Mouse (Mus musculus): ENCODE measurements around the gene Dcst2. TPM values are rescaled to one million over a fixed set of nuclear protein-coding genes. Genes with fewer than 3 reads are reported as not detected.

The Dcst2 gene
- total and polyA plus RNA-seq, 2 experiments from 2014 or later: 0.51 TPM; not detected in 1

DNA sequence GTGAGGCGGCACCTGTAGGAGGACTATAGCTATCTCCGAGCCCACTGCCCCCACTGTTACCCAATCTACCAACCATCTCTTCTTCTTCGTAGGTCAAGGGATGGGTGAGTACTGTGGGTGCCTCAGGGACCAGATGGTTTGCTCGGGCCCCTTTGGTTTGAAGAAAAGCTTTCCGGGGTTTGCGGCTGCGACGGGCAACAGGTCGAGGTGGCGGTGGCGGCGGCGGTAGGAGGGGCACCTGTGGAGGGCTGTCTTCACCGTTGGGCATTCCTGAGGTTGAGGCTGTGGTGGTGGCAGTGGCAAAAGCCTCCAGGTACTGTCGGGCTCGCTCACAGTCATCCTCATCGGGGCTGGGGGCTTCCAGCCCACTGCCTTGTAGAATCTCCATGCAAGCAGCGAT, 18.9 kb downstream of the Dcst2 start:
- no peaks in the 10 kb centered on the region for H3K27me3 ChIP-seq (ENCODE audit: insufficient read depth, low read length)
- H3K27ac ChIP-seq (ENCODE audit: low read depth, low read length): no peak overlapping the region
- no peak overlapping the region for H3K4me3 ChIP-seq (ENCODE audit: low read depth, low read length)
- H3K4me2 ChIP-seq (ENCODE audit: low read depth, low read length, poor library complexity, severe bottlenecking): no peak overlapping the region
- TF ChIP-seq CTCF (IDR thresholded peaks at IDR 0.05): no peak
- WGBS: 93% methylated on average over 18 of the region's 18 CpGs
- no peaks in the 10 kb centered on the region for H3K36me3 ChIP-seq (ENCODE audit: insufficient read depth, low read length)
- no peaks in the 10 kb centered on the region for H3K9me3 ChIP-seq (ENCODE audit: low read length)
- H3K9ac ChIP-seq (replicated peaks; ENCODE audit: low read length, poor library complexity, severe bottlenecking): no peak overlapping the region
- no peaks in the 10 kb centered on the region for H3K4me1 ChIP-seq (ENCODE audit: insufficient read depth, low read length)
- DNase-seq (ENCODE audit: low spot score) (no peak), ATAC-seq (ENCODE audit: low FRiP score) (no peak)

DNA sequence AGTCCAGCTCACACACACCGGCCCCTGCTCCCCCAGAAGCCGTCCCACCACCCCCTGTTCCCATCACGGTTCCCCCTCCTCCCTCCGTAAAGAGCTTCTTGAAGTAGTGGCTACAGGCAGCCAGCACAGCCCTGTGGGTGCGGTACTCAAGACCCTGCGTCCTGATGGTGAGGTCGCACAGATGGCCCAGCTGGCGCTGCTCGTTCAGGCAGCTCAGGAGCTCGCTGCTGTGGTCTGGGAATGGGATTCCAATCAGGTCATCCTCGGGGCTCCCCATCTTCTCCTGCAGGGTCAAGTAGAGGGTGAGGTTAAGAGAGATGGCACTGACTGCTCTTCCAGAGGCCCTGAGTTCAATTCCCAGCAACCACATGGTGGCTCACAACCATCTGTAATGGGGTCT, 19.5 kb downstream of the Dcst2 start:
- no peak overlapping the region for H3K4me3 ChIP-seq (ENCODE audit: low read depth, low read length)
- TF ChIP-seq CTCF (IDR thresholded peaks at IDR 0.05): no peak
- H3K27me3 ChIP-seq (ENCODE audit: insufficient read depth, low read length): no peaks in the 10 kb centered on the region
- H3K36me3 ChIP-seq (ENCODE audit: insufficient read depth, low read length): no peaks in the 10 kb centered on the region
- no peaks in the 10 kb centered on the region for H3K4me1 ChIP-seq (ENCODE audit: insufficient read depth, low read length)
- H3K9ac ChIP-seq (replicated peaks; ENCODE audit: low read length, poor library complexity, severe bottlenecking): no peak overlapping the region
- ATAC-seq (ENCODE audit: low FRiP score) (no peak), DNase-seq (ENCODE audit: low spot score) (no peak)
- H3K27ac ChIP-seq (ENCODE audit: low read depth, low read length): no peak overlapping the region
- H3K9me3 ChIP-seq (ENCODE audit: low read length): no peaks in the 10 kb centered on the region
- no peak overlapping the region for H3K4me2 ChIP-seq (ENCODE audit: low read depth, low read length, poor library complexity, severe bottlenecking)
- 86% methylated on average over 11 of the region's 11 CpGs for WGBS

DNA sequence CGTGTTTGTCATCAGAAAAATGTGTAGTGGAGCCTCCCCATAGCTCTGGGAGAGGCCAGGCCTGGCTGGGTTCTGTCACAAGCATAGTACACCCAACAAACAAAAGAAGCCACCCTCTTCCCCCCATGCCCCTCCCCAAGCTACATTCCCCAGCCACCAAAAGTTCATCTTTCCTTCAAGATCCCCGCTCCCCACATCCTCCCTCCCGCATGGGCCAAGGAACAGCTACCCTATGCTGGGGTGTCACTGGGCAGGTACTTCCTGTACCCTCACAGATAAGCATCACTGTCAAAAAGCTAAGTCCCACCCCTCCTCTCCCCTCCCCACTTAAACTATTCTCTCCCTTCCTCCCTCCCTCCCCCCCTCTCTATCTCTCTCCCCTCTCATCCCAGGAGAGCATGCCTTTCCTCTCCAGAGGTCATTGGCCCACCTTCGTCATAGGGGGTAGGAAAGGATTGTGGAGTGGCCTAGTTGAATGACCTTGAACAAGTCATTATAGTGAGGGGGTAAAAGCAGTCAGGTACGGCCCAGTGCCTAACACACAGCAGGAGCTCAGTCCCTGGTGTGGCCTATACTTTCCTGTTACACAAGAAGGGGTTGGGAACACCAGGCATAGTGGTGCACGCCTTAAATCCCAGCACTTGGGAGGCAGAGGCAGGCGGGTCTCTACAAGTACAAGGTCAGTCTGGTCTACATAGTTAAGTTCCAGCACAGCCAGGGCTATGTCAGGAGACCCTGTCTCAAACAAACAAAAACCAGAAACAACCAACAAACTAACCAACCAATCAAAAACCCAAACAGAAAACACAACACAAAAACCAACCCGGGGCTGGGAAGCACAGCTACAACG, 20.5 kb downstream of the Dcst2 start:
- ATAC-seq (ENCODE audit: low FRiP score) (no peak), DNase-seq (ENCODE audit: low spot score) (no peak)
- H3K9me3 ChIP-seq (ENCODE audit: low read length): no peaks in the 10 kb centered on the region
- H3K4me1 ChIP-seq (ENCODE audit: insufficient read depth, low read length): no peaks in the 10 kb centered on the region
- H3K36me3 ChIP-seq (ENCODE audit: insufficient read depth, low read length): no peaks in the 10 kb centered on the region
- no peak overlapping the region for H3K27ac ChIP-seq (ENCODE audit: low read depth, low read length)
- no peak overlapping the region for H3K9ac ChIP-seq (replicated peaks; ENCODE audit: low read length, poor library complexity, severe bottlenecking)
- H3K4me2 ChIP-seq (ENCODE audit: low read depth, low read length, poor library complexity, severe bottlenecking): no peak overlapping the region
- WGBS: 86% methylated on average over 9 of the region's 9 CpGs
- no peak overlapping the region for H3K4me3 ChIP-seq (ENCODE audit: low read depth, low read length)
- no peaks in the 10 kb centered on the region for H3K27me3 ChIP-seq (ENCODE audit: insufficient read depth, low read length)
- no peak for TF ChIP-seq CTCF (IDR thresholded peaks at IDR 0.05)

DNA sequence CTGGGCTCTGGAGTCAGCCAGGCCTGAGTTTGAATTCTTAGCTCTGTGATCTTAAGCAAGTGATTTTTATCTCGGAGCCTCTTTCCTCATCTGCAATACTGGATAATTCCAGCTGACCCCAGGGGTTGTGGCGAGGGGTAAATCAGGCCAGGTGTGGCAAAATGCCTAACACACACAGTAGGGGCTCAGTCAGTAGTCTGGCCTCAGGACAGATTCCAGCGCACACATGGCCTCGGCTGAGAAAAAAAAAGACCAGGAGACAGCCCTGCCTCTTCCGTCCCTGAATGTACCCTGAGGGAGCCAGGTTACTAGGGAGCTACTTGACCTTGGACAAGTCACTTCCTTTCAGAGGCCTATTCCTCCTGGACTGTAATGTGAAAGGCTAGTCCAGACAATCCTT, 21.2 kb downstream of the Dcst2 start:
- Histone ChIP-seq H3K4me3 (ENCODE audit: low read depth, low read length) (no peak overlapping the region), H3K4me2 (ENCODE audit: low read depth, low read length, poor library complexity, severe bottlenecking) (no peak overlapping the region), H3K9ac (replicated peaks; ENCODE audit: low read length, poor library complexity, severe bottlenecking) (no peak overlapping the region), H3K9me3 (ENCODE audit: low read length) (no peaks in the 10 kb centered on the region), H3K27me3 (ENCODE audit: insufficient read depth, low read length) (no peaks in the 10 kb centered on the region), H3K36me3 (ENCODE audit: insufficient read depth, low read length) (no peaks in the 10 kb centered on the region), H3K27ac (ENCODE audit: low read depth, low read length) (no peak overlapping the region), H3K4me1 (ENCODE audit: insufficient read depth, low read length) (no peaks in the 10 kb centered on the region)
- DNase-seq (ENCODE audit: low spot score): no peak
- 81% methylated on average over 5 of the region's 5 CpGs for WGBS
- no peak for ATAC-seq (ENCODE audit: low FRiP score)
- TF ChIP-seq CTCF (IDR thresholded peaks at IDR 0.05): no peak

DNA sequence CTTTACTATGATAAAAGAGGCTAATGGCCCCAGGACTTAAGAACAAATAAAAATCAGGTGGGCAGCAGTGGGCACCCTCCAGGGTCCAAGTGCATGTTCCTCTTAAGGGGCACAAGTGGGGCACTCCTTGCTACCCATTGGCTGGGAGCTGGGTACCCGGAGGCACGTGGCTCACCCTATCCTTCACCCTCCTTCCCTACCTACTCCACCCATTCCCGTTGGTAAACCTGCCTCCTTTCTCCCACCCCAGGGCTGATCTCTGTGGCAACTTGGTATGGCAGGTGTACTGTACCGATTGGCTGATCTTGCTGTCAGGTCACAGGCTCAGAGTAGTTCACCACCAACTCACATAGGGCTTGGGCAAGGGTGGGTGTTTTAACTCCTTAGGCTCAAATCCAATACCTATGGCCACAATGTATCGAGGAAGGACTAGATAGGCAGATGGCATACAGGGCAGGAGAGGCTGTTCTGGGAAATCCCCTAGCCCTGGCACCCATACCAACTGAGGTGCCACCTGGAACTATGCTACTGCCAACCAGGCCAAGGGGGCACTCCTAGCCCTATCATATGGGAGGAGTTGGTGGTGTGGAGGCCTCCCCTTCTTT, 22.0 kb downstream of the Dcst2 start:
- ATAC-seq (ENCODE audit: low FRiP score): no peak
- H3K4me1 ChIP-seq (ENCODE audit: insufficient read depth, low read length): no peaks in the 10 kb centered on the region; the same call in 1 of the 2 replicates
- no peak overlapping the region for H3K9ac ChIP-seq (replicated peaks; ENCODE audit: low read length, poor library complexity, severe bottlenecking)
- H3K27ac ChIP-seq (ENCODE audit: low read depth, low read length): no peak overlapping the region
- no peak for DNase-seq (ENCODE audit: low spot score)
- TF ChIP-seq CTCF (IDR thresholded peaks at IDR 0.05): no peak
- WGBS: 88% methylated on average over 5 of the region's 5 CpGs
- no peaks in the 10 kb centered on the region for H3K27me3 ChIP-seq (ENCODE audit: insufficient read depth, low read length)
- no peaks in the 10 kb centered on the region for H3K9me3 ChIP-seq (ENCODE audit: low read length)
- H3K4me3 ChIP-seq (ENCODE audit: low read depth, low read length): no peak overlapping the region
- H3K4me2 ChIP-seq (ENCODE audit: low read depth, low read length, poor library complexity, severe bottlenecking): no peak overlapping the region
- no peaks in the 10 kb centered on the region for H3K36me3 ChIP-seq (ENCODE audit: insufficient read depth, low read length)

Data from midbrain, postnatal 0 days (tissue).